Mouse (Mus musculus) retina, postnatal 1 day (tissue): ENCODE results near the gene Nxph4.
A peak's percentile ranks its signal among the peaks of the same experiment; 100 is the strongest.

Experiments
- DNase-seq: peaks from one replicate; pipeline ENCODE4 v3.0.0-alpha.2; 2012

Nxph4 gene

DNA sequence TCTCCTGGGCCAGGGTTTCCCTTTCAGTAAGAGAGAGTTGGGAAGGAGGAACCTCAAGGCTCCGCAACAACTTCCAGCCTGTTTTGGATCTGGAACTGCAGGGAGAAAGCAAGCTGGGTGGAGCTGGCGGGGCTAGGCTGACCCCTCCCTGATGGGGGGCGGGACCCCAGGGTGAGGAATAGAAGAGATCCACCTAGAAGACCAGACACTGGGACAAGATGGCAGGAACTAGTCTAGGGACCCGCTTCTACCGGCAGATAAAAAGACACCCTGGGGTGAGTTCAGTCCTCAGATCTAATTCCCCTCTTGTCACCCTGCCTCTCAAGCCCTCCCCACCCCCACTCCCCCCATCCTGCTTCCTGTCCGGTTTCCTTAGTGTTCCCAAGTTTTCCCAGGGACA, 19.6 kb downstream of the Nxph4 start, which contains the start of gene Ndufa4l2:
Gene Ndufa4l2 (plus strand): TSS at position 204 of the 400 bp plus-strand sequence.
- peak; percentile 49 for DNase-seq

- no peak for DNase-seq
Observed at GRCm38 (mm10) chr10:127514111-127514698, 20.2 kb downstream of the Nxph4 start.

DNA sequence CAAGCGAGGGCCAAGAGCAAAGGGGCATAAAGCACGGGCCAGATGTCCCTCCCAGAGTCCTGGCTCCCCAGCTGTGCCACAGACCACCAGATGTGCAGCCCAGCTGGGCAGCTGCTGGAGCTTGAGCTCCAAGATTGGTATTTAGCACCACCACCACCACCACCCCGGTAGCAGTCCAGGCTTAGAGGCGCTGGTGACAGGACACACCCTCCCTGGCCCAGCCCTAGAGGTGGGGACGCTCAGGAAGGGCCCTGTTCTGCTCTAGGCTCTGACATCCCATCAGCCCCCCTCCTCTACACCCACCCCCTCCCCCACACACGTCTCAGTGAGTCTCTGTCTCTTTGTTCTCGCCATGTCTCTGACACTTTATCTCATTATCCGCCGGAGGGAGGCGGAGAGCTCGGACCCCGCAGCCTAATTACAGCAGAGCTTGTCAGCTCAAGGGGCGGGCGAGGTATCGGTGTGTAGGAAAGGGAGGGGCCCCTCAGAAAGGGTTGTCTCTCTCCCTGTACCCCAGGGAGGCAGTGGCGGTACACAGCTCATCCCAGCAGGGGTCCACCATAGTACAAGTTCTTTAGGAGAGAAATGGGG, 20.8 kb downstream of the Nxph4 start:
- peak; percentile 92 for DNase-seq

- peak; percentile 96 for DNase-seq
Observed at GRCm38 (mm10) chr10:127512813-127513212, 21.5 kb downstream of the Nxph4 start.

DNA sequence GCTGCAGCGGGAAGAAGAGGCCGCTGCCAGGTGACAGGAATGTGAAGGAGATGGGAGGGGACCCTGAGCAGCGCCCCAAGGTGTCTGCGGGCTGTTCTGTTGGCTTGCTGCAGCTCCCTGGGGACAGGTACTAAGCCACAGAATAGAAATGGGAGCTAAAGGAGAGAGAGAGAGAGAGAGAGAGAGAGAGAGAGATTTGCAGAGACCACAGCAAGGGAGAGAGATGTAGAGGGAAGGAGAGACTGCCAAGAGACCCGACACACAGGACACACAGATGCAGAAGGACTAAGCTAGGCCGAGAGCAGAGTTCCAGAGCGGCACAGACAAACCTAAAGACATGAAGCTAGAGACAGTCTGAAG, 22.1 kb downstream of the Nxph4 start:
- no peak for DNase-seq

- peak; percentile 90 for DNase-seq
Observed at GRCm38 (mm10) chr10:127511634-127512306, 22.6 kb downstream of the Nxph4 start.

DNA sequence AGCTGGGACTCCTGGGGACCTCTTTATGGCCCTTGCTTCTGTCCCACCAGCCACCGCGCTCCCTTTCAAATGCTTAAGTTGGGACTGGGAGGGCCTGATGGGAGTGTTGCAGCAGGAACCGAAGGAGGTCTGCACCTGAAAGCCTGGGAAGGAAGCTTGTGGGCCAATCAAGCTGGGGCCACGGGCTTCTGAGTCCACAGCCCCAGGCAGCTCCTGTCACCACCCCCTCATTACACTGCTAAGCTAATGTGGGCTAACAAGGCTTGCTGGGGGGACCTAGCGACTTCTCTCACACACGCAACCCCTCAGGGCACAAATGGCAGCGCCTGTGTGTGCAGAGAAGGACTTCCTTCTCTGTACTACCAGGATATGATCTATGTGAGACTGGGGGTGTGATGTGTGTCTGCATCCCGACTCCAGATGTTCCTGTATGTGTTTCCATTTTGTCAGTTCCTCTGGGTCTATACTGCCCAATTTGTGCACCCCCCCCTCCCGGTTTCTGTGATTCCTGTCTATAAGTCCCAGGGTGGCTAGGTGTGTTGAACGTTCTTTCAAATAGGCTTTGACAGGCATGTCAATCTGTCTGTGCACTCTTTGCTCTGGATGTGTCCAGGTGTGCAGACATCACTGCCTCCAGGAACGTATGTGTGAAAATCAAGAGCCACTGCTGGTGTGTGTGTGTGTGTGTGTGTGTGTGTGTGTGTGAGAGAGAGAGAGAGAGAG, 23.3 kb downstream of the Nxph4 start:
- peak; percentile 79 for DNase-seq

DNA sequence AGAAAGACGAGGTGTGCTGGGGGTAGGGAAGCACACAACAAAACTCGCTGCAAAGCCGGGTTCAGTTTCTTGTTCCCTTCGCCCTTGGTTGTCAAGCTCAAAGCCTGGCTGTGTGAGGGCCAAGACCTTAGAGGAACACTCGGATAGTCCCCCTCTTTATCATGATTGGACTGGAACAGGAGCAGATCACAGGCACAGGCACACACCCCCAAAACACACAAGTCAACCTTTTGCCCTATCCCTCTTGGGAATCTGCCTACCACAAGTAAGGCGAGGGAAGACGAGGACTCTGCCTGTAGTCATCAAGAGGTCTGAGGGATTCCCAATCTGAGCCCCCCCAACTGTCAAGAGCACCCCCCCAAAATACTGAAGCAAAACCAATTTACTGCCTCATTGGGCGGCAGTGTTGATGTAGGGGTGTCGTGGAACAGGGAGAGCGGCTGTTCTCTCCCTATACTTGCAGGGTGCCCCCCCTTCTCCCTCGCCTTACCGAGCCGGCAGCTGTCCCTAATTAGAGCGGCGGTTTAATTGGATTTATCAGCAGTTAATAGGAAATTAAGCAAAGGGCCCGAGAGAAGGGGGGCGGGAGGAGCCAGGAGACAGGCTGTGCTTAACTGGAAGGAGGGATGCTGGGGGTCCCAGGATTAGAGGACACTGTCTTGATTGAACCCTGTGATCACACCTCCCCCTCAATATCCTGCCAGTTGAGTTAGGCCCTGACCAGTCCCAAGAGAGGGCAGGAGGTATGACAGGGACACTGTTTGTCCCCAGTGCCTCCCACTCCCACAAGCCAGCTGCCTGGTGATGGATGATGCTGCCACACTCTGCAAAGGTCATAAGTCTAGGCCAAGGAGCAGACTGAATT, 24.3 kb downstream of the Nxph4 start:
- DNase-seq: peak; percentile 97

DNA sequence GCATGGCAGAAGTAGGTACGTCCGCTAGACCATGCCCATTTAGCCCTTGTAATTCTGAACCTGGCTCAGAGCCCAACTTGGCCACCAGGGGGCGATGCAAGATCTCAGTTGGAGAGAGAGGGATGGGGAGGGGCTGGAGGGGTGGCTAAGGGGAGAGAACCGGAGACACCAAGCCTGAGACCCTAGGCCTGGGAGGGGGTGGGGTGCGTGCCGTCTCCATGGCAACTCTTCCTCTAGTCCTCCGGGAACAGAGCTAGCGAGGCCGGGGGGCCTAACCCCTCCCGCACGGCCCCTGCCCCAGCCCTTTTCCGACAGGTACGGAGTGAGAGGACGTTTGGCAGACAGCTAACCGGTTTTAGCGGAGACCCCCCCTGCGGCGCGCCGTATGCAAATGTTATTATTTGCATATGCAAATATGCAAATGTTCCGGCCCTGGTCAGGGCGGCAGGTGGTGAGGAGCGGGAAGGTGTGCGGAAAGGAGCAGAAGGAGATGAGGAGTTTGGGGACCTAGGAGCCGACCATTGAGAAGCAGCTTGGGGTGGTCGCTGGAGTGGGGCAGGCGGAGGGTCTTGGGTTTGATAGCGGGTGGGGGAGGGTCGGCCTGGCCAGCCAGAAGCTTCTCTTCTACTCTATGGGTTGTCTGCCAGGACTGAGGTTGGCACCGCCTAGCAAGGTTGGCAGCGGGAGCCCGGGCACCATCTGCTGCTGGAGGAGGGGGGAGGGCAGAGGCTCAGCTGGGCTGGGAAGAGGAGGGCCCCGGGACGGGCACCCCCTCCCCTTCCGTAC, 25.1 kb downstream of the Nxph4 start:
- peak; percentile 98 for DNase-seq

- peak; percentile 87 for DNase-seq
Observed at GRCm38 (mm10) chr10:127508239-127508638, 26.1 kb downstream of the Nxph4 start.

DNA sequence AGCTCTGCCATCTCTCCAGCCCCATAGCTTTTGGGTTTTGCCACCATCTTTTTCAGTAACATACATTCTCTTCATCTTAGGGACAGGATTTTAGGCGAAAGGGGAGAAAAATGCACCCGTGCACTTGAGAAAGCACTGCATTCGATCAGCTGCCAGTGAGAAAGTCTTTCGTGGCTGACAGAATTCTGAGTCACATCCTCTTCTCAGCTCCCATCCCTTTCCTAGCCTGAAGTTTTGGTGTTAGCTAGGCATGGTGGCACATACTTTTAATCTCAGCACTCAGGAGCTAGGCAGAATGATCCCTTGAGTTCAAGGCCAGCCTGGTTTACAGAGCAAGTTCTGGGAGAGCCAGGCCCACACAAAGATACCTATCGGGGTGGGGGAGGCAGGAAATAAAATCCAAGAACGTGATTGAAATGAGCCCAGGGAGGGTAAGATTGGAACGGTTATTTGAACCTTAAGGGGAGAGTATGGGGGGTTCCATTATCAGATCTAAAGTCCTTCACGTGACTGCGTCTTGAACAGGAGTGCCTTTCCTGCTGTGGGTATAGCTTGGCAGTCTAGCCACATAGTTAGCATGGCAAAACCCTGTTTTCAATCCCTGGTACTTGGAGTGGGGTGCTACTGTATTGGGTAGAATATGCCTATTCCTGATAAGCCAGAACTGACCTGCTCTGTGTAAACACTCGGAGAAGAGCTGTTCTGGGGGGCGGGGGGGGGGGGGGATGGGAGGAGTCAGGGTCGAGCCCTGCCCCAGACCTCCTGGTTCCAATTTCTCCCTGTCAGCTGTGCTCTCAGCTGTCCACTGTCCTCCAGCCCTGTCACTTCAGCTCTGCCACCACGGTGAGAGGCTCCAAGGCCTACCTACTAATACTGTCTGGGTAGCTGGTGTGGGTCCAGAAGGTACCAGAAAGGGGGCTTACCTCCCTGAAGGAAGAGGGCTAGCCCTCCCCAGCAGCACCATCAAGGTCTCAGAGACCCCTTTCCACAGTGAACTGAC, 33.2 kb downstream of the Nxph4 start, which contains the start of gene Stac3:
Gene Stac3 (plus strand): TSS at position 793 of the 1,000 bp plus-strand sequence.
- DNase-seq: no peak

GRCm38 (mm10) chr10:127500042-127500441, 34.3 kb downstream of the Nxph4 start:
- no peak for DNase-seq

GRCm38 (mm10) chr10:127499516-127499915, 34.8 kb downstream of the Nxph4 start:
- peak; percentile 75 for DNase-seq

GRCm38 (mm10) chr10:127496156-127496555, 38.2 kb downstream of the Nxph4 start:
- no peak for DNase-seq

DNA sequence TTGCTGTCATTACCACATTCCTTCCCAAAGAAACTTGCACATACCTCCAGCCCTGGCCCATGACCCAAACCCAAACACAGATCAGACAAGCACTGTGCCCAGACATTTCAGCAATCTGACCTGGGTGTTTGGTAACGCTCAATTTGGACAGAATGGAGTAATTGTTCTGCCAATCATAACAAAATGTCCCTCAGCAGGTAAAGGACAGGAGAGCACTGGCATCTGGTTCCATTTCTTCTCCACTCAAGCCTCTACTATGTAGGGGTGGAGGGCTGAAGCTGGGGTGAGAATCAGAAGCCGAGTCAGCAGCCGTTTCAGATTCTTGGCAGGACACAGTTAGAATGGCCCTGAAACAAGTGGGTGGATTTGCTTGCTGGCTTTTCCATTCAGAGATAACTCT, 42.2 kb downstream of the Nxph4 start:
- no peak for DNase-seq

- DNase-seq: no peak
Observed at GRCm38 (mm10) chr10:127491128-127491512, 43.2 kb downstream of the Nxph4 start.

DNA sequence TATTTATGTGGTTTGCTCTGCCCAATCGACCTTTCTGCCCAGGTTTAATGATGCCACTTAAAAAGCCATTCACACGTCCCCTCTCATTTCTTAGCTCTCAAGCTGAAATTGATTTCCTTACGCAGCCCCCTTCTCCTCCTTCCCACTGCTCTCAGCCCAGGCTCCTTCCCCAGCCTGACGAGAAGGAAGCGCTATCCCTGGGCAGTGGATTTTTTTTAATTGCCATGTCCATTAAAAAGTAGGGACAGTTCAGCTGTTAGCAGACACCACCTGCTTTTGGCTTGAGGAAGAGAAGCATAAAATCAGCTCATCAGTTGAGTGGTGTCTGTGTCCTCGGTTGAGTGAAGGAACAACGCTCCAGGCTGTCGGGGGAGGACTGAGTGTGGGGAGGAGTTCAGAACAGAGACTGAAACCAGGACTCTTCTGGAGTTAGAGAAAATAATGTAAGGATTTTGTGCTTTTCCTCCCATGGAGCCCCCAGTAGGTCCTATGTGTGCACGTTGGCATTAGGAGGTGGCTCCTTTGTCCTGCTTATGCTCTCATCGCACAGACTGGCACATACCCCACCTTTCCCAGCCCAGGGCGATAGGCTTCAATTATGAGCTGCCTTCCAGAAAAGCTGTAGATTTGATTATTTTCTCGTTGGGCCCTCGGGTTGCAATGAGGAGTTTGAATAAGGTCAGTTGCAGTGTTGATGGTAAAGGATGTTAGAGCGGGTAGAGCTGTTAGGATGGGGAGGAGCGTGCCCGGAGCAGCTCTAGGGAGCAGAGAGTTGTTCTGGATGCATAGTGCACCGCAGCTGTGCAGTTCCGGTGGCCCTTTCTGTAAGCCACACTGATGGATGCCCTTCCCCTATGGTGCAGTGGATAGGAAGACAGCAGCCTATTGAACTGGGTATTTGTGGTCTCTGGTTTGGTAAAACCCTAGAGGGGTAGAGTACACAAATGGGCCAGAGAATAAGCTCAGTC, 43.9 kb downstream of the Nxph4 start:
- DNase-seq: peak; percentile 47

DNA sequence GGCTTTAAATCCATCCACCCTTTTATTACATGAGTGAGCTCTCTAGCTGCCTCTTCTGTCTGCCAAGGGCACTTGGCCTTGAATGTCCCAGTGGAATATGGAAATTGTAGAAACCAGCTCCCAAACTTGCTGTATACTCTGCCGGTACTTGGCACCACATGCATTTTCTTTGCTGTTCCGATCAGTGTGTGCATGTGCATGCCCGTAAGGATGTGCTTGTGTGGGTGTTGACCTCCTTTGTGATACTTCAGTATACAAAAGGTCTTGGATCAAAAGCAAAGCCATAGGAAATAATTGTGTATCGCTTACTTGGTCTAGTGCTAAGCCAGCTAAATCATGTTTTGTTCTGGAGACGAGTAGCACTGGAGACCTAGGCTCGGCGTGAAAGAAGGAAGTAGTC, 45.5 kb downstream of the Nxph4 start:
- no peak for DNase-seq

GRCm38 (mm10) chr10:127485235-127485634, 49.1 kb downstream of the Nxph4 start:
- no peak for DNase-seq
